Mouse (Mus musculus) midbrain, postnatal 0 days (tissue): ENCODE data around the gene Wwox. TPM values are rescaled to one million over a fixed set of nuclear protein-coding genes. Genes with fewer than 3 reads are reported as not detected.

Experiments
- ATAC-seq: fragments of 200-750 bp; cut with Nextera tagmentation; 2 replicates; pipeline ENCODE4 v1.8.0; 2017; ENCODE audit warnings: moderate number of reproducible peaks, mild to moderate bottlenecking, moderate TSS enrichment, moderate library complexity; ENCODE audit not compliant: low FRiP score
- DNase-seq: peaks from one replicate; pipeline ENCODE4 v3.0.0-alpha.2; 2015; ENCODE audit warnings: low spot score
- H3K27ac ChIP-seq: fragments of 300-500 bp; sonication (generic); 2 replicates; pipeline ENCODE4 v1.5.1; 2014; ENCODE audit warnings: low read depth, mild to moderate bottlenecking, low read length, mixed read lengths
- H3K27me3 ChIP-seq: fragments of 300-500 bp; sonication (generic); 2 replicates; pipeline ENCODE4 v1.6.1; 2014; ENCODE audit warnings: low read length, control low read depth, mixed read lengths; ENCODE audit not compliant: insufficient read depth
- H3K36me3 ChIP-seq: fragments of 300-500 bp; sonication (generic); 2 replicates; pipeline ENCODE4 v1.6.1; 2014; ENCODE audit warnings: low read length, control low read depth, mixed read lengths; ENCODE audit not compliant: insufficient read depth
- H3K4me1 ChIP-seq: fragments of 300-500 bp; sonication (generic); 2 replicates; pipeline ENCODE4 v1.6.1; 2014; ENCODE audit warnings: mild to moderate bottlenecking, control low read depth, antibody characterized with exemption, low read length, mixed read lengths; ENCODE audit not compliant: insufficient read depth
- H3K4me2 ChIP-seq: fragments of 300-500 bp; sonication (generic); 2 replicates; pipeline ENCODE4 v1.6.1; 2014; ENCODE audit warnings: low read depth, mild to moderate bottlenecking, low read length, mixed read lengths; ENCODE audit not compliant: poor library complexity, severe bottlenecking
- H3K4me3 ChIP-seq: fragments of 300-500 bp; sonication (generic); 2 replicates; pipeline ENCODE4 v1.5.1; 2014; ENCODE audit warnings: low read depth, mild to moderate bottlenecking, low read length, moderate library complexity
- H3K9ac ChIP-seq: fragments of 300-500 bp; sonication (generic); replicated peaks from 2 replicates; pipeline ENCODE4 v1.6.1; 2014; ENCODE audit warnings: mild to moderate bottlenecking, low read length, moderate library complexity, mixed read lengths; ENCODE audit not compliant: poor library complexity, severe bottlenecking
- H3K9me3 ChIP-seq: fragments of 300-500 bp; sonication (generic); 2 replicates; pipeline ENCODE4 v1.6.1; 2016; ENCODE audit warnings: low read length, control low read depth
- CTCF ChIP-seq: IDR thresholded peaks from 2 replicates; pipeline ENCODE4 v1.5.1; 2016; ENCODE audit warnings: antibody characterized with exemption, mild to moderate bottlenecking
- WGBS: fragments of 180-500 bp; shearing (Covaris S2); extraction: QIAGEN DNeasy Blood & Tissue Kit; methylation state at CpG from one replicate; pipeline ENCODE4 v1.1.7; 2014; 5-methylcytosine and 5-hydroxymethylcytosine counted together
- polyA plus RNA-seq: library from polyadenylated mRNA; unstranded; fragments of >200 nt; fragmentation: Nextera tagmentation; extraction: Ambion mirVana; gene quantifications from 2 replicates; pipeline ENCODE4 v1.2.1, GENCODE M21; 2015
- total RNA-seq: library from RNA; depleted of rRNA; stranded (reverse); fragments of >200 nt; gene quantifications from 2 replicates; pipeline ENCODE4 v1.2.3, GENCODE M21; 2014

Gene Wwox
- total and polyA plus RNA-seq, 2 experiments from 2014 or later: 15.4 to 17.2 TPM

DNA sequence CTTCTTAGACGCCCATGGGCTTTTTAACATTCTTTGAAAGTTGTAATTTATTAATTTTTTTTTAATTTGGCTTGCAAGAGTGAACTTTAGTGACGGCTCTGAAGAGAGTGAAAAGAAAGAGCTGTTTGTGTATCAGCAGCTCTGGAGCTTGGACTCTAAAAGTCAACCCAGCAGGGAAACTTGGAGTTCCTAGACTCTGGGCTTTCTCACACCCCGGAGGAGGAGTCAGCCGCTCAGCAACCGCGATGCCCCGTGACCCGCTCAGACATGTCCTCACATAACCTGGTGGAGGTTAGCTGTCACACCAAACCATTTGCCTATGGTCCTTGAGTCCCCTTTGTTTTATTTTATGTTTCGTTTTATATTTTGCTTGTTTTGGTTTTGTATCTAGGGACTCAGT is 354.2 kb downstream of the Wwox start:
- TF ChIP-seq CTCF: no peak
- no peak overlapping the region for H3K27ac ChIP-seq
- no peak for ATAC-seq
- H3K27me3 ChIP-seq: no peaks in the 10 kb centered on the region
- no peaks in the 10 kb centered on the region for H3K4me1 ChIP-seq
- no peak overlapping the region for H3K4me2 ChIP-seq
- no peak overlapping the region for H3K9ac ChIP-seq
- DNase-seq: no peak
- no peaks in the 10 kb centered on the region for H3K36me3 ChIP-seq
- H3K4me3 ChIP-seq: no peak overlapping the region
- 90% methylated on average over 9 of the region's 9 CpGs for WGBS
- no peaks in the 10 kb centered on the region for H3K9me3 ChIP-seq

DNA sequence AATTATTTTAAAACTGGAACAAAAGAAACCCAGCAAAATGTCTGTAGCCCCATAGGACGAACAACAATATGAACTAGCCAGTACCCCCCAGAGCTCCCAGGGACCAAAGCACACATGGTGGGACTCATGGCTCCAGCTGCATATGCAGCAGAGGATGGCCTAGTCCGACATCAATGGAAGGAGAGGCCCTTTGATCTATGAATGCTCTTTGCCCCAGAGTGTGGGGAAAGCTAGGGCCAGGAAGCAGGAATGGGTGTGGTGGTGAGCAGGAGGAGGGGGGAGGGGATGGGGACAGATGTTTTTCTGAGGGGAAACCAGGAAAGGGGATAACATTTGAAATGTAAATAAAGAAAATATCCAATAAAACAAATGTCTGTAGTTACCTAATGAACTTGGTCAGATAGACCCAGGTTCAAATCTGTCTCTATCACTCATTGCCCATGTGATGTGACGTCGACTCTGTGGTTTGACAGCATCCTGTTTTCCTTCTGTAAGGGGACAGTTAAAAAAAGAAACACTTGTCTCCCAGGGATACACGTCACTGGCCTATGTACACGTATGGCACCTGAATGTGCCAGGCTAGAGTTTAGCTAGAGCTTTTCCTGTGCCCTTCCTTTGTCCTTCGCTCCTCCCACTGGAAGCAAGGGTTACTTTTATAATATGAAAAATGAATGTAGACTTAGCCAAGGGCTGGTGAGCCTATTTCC is 362.1 kb downstream of the Wwox start:
- no peak for TF ChIP-seq CTCF
- 77% methylated on average over 7 of the region's 7 CpGs for WGBS
- H3K27ac ChIP-seq: no peak overlapping the region
- DNase-seq (no peak), ATAC-seq (no peak)
- H3K9me3 ChIP-seq: no peaks in the 10 kb centered on the region
- no peaks in the 10 kb centered on the region for H3K27me3 ChIP-seq
- H3K4me3 ChIP-seq: no peak overlapping the region
- H3K4me1 ChIP-seq: no peaks in the 10 kb centered on the region
- H3K4me2 ChIP-seq: no peak overlapping the region
- no peak overlapping the region for H3K9ac ChIP-seq
- H3K36me3 ChIP-seq: no peaks in the 10 kb centered on the region

DNA sequence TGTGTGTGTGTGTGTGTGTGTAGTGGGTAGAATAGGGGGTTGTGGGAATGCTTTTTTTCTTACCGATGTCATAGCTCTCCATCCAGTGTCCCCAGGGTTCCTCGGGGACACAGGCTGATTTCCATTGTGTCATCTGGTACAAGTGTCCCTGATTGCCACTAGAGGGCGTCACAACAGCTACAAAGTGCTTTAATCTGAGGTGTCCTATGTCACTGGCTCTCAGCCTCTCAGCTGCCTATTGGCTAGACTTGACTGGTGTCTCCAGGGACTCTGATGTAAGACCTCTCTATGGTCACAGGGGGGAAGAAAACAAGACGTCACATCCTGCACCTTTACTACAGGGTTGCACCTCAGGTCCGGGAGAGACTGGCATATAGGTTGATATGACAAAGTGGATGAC is 363.7 kb downstream of the Wwox start:
- TF ChIP-seq CTCF: peak; percentile 46
- no peaks in the 10 kb centered on the region for H3K36me3 ChIP-seq
- H3K27me3 ChIP-seq: no peaks in the 10 kb centered on the region
- ATAC-seq (no peak), DNase-seq (peak; percentile 26)
- no peaks in the 10 kb centered on the region for H3K4me1 ChIP-seq
- 61% methylated on average over 5 of the region's 5 CpGs for WGBS
- no peak overlapping the region for H3K4me3 ChIP-seq
- H3K9ac ChIP-seq: no peak overlapping the region
- H3K4me2 ChIP-seq: no peak overlapping the region
- no peaks in the 10 kb centered on the region for H3K9me3 ChIP-seq
- no peak overlapping the region for H3K27ac ChIP-seq

DNA sequence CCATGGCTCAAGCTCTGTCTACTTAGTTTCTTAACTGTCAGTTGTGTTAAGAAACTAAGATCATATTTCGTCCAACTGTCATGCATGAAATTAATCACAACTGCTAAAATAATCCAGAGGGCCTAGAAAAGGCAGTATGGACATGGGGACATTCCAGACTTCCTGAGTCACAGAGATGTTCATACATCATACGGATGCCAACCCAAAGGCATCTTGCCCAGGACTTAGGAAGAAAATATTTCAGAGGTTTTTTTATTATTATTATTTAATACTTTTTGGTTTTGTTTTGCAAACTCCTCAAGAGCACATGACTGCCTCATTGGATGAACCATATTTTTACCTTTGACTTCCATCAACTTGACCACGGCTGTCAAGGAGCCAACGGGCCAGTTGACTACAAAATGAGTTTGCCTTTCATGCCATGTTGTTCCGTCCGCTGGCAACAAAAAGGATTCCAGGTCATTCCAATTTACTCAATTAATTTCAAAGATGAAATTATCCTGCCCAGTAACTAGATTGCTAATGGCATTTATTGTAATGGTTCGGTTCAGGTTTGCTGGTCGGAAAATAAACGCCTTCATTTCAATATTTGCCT is 367.5 kb downstream of the Wwox start:
- Histone ChIP-seq H3K9me3 (no peaks in the 10 kb centered on the region), H3K4me2 (no peak overlapping the region), H3K9ac (no peak overlapping the region), H3K36me3 (no peaks in the 10 kb centered on the region), H3K27ac (no peak overlapping the region), H3K4me1 (no peaks in the 10 kb centered on the region), H3K27me3 (no peaks in the 10 kb centered on the region), H3K4me3 (no peak overlapping the region)
- DNase-seq (no peak), ATAC-seq (no peak)
- TF ChIP-seq CTCF: no peak
- WGBS: 94% methylated on average over 9 of the region's 9 CpGs

DNA sequence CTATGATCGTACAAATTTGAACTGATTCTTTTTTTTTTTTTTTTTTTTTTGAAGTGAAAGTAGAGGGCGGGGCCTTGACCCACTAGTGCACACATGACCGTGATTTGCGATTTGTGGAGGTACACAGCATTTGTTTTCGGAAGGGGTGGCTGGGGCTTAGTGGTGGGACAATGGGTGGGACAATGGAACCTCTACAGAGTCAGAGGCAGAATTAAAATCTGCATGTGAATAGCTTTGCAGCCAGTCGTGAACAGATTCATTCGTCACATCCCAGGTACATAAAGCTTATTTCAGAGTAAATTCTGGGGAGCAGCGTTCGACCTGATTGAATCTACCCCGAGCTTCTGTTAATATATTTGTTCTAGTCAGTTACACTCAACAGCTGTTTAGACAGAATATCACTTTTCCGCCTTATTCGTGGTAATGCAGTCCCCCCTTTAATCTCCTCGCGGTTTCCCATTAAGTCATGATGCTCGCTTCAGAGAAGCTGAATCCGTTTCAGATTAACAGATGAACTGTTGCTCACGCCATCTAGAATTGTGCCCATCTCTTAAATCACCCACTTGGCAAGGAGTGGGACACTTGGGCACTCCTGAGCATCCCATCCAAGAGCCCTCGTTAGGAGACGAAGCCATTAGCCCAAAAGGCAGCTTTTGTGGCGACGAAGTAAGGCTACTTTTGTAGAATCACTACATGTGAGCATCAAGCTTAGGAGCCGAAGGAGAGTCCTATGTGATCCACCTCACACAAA is 368.4 kb downstream of the Wwox start:
- ATAC-seq: no peak
- WGBS: 52% methylated on average over 22 of the region's 22 CpGs
- no peaks in the 10 kb centered on the region for H3K27me3 ChIP-seq
- no peak for DNase-seq
- no peak overlapping the region for H3K27ac ChIP-seq
- H3K4me1 ChIP-seq: no peaks in the 10 kb centered on the region
- H3K4me2 ChIP-seq: no peak overlapping the region
- H3K4me3 ChIP-seq: no peak overlapping the region
- H3K36me3 ChIP-seq: no peaks in the 10 kb centered on the region
- no peak for TF ChIP-seq CTCF
- no peaks in the 10 kb centered on the region for H3K9me3 ChIP-seq
- no peak overlapping the region for H3K9ac ChIP-seq

DNA sequence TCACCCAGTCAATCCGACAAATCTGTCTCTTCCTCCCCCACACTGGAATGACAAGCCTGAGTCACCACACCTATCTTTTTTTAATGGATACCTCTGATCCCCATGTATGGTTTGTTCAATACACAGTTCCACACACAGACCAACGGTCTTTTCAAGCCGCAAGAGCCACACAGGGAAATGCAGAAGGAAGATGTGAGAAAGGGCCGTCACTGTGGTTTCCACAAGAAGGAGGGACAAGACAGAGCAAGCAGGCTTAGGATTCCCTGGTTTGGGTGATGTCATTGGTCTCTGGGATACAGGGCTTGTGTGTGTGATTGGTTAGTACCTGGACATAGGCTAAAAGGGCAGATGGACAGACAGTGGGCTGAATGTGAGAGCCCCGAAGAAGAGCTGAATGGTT is 371.0 kb downstream of the Wwox start:
- ATAC-seq: no peak
- H3K27ac ChIP-seq: no peak overlapping the region
- 91% methylated on average over 5 of the region's 5 CpGs for WGBS
- H3K36me3 ChIP-seq: no peaks in the 10 kb centered on the region
- no peak overlapping the region for H3K9ac ChIP-seq
- H3K4me3 ChIP-seq: no peak overlapping the region
- no peak for DNase-seq
- no peaks in the 10 kb centered on the region for H3K4me1 ChIP-seq
- TF ChIP-seq CTCF: no peak
- H3K27me3 ChIP-seq: no peaks in the 10 kb centered on the region
- H3K4me2 ChIP-seq: no peak overlapping the region
- H3K9me3 ChIP-seq: no peaks in the 10 kb centered on the region
